Mouse (Mus musculus) erythroblast, adult 5-6 weeks (primary cell): ENCODE results near the gene Add2. TPM values are rescaled to one million over a fixed set of nuclear protein-coding genes. Genes with fewer than 3 reads are reported as not detected.
"Not testable (repeated sequence)": the region's sequence is repeated elsewhere in the genome, so short reads cannot be mapped to it uniquely, and the experiment has no call there.

Experiments used
- ATAC-seq: replicated peaks from 2 replicates; pipeline ENCODE4 v1.8.0; 2016; ENCODE audit warnings: moderate number of reproducible peaks, mild to moderate bottlenecking, moderate TSS enrichment, inconsistent platforms; ENCODE audit not compliant: poor library complexity, low FRiP score, severe bottlenecking
- total RNA-seq, 2 experiments: library from RNA; stranded (forward) in 1 of 2; stranded (reverse) in 1 of 2; fragments of 150-400 nt in 1 of 2; fragments of 200-764, 138-1000 nt in 1 of 2; gene quantifications; 2 replicates each; pipeline versions ENCODE4 v1.2.3 to v1.2.4; 2015 to 2017; ENCODE audit warnings: low replicate concordance in 2 of 2

Gene Add2
- total RNA-seq (2015; ENCODE audit: low replicate concordance) (126 and 151 TPM in 2 replicates), total RNA-seq (2017; ENCODE audit: low replicate concordance) (256 and 310 TPM in 2 replicates)

DNA sequence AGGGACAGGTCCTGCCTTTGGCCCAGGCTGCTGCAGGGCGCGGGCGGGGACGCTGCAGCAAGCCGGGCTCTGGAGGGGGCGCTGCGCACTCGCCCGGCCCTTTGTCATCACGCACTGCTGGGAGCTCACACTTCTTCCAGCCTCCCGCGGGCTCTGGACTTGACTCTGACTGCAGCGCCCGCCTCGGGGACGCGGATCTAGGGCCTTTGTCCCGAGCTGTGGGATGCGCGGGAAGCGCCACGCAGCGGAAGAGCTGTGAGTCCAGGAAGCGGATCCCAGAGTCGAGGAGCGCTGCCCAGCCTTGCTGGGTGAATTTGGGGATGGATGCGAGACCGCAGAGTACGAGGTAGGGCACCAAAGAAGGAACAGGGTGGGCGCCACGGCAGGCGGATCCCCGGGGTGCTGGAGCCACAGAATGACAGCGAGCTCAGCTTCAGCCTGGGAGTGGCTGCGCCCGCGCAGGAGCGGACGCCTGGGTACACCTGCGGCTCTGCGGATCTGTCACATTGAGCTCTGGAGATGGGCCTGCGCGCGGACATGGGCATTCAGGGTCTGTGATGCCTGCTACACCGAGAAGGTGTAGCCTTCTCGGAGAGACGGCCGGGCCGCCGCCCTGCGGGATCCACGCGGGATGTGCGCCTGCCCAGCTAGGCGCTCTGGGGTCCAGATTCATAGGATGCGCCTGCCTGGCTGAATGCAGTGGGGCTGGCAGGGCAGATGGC lies at the start of gene Add2:
Gene Add2, plus strand, starts transcription at position 81 of the 722 bp plus-strand sequence.
- ATAC-seq: no peak

DNA sequence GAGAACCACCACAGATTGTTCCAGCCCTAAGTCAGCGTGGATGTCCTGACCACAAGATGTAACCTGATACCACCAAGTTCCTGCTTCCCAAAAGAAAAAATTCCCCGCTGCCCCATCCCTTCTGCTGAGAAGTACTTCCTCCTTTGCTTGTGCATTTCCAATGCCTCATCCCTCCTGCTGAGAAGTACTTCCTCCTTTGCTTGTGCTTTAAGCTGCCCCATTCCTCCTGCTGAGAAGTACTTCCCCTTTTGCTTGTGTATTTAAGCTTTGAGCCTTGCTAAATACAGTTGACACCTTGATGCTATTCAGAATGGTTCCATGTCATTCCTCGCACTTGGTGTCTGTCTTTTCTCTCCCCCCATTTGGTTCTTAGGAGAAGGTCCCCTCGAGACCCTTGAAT lies 49.7 kb upstream of the Add2 start:
- ATAC-seq: not testable (repeated sequence)

DNA sequence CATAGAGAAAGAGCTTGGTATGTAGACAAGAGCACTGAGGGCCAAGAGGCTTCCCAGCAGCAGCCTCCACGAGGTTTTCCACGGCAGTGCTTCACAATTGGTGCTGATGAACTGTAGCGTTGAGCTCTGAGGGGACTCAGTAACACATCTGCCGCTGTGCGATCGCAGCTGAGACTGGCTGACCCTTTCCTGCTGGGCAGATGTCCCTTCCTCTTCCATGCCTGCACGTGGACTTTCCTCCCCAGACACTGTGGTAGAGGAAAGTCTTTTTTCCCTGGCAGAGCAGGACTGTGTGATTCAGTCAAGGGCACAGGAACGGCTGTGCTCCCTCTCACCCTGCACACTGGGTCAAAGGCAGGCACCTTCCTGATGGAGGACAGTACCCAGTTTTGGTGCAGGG lies 44.1 kb upstream of the Add2 start:
- no peak for ATAC-seq

DNA sequence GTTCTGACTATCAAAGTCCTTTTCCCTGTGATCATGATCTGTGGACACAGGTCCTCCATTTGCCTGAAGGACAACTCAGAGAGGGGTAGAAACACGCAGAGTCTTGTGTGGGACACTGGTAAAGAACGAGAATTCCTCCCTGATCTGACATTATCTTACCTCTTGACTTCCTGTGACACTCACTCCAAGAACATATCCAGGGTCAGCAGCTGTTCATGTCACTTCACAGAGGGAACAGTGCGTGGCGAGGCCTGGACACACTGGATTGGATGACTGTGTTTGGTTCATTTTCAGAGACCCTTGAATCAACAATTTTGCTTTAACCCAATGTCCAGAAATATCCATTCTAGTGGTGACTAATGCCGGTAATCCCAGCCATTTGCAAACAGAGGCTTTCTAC lies 38.9 kb upstream of the Add2 start:
- not testable (repeated sequence) for ATAC-seq

DNA sequence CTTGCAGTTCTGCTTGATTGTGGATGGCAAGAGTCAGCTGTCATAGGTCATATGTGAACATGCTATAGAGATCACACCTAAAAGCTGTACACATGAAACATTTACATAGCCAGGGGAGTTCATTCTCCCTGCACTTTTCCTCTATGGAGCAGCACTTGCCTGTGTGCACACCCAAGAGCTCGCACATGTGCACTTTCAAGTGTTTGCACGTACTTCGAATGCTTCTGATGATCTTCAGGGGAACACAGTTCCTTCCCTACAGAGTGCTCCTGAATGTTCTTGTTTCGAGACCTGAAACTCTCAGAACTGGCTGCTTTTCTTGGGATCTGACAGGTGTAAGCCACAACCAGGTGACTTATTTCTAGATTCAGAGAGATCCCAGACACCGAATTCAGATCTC lies 37.7 kb upstream of the Add2 start:
- not testable (repeated sequence) for ATAC-seq

DNA sequence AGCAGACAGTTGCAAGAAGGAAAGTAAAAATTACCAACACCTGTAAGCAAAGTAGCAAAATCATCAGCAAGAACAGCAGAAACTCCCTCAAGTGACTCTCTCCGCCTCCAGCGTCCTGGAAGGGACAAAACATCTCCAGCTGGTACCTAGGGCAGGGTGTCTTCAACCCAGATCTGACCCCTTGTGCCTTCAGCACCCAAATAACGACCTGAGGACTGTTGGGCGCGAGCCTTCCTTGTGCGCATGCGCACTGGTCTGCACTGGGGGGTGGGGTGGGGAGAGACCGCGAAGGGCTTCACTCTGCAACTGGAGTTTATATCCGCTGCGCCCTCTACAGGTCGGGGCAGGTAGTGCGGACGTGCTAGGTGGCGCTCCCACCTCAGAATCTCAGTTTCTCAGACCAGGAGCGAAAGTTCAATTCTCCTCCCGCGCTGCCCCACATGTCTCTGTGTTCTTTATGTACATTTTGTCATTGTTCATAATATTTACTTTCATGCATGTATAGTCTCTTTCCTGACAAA lies 25.0 kb upstream of the Add2 start:
- peak; percentile 51; the same call in 1 of the 2 replicates for ATAC-seq

DNA sequence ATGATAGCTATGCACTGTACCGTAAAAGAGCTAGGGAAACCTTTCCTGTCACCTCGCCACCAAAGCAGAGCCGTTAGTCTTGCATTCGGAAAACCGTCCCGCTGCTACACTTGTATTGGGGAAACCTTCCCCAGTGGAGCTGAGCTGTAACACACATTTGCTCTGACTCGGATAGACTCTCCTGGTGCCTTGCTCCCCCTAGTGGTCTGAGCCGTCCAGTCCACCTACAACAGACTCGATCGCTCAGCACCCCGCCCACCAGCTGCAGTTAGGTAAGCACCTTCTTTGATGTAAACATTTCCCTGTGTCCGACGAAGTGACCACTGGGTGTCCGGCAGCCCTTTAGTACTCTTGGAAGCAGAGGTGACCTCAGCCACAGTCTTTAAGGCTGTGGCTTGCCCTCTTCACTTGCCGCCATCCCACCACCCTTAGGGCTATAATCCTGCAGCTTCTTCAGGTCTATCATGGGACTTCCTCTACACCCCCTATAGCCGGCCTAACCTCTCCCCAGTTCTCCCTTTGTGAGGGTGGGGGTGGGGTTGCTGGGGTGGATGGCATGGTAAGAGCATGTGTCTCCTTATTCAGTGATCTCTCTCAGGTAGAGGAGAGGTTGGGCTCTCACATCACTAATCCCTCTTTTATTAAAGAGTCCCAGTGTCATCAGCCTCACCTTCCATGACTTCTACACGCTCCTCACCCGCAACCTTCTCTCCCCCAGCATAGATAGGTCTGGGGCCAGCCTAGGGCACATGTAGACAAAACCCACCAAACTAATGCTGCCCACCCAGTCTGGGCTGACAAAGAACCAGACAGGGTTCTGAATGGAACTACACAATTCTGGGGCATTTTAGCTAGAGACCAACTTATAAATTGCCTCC lies 24.0 kb upstream of the Add2 start:
- peak; percentile 93 for ATAC-seq

DNA sequence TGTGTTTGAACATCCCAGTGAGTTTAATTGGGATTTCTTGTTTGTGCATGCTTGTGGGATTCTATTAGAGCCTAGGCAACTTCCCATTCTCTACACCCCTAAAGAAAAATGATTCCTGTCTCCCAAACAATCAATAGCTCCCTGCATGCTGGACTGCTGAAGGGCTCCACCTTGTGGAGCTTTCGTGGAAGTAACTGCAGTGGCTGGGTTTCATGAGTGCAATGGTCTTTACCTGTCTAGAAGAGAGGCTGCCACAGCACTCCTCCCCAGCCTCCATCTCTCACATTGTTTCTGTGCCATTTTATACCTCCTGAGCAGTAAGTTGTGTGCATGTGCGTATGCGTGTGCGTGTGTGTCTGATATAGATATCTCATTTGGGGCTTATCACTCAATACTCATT lies 18.5 kb upstream of the Add2 start:
- ATAC-seq: peak; percentile 59; the same call in 1 of the 2 replicates

DNA sequence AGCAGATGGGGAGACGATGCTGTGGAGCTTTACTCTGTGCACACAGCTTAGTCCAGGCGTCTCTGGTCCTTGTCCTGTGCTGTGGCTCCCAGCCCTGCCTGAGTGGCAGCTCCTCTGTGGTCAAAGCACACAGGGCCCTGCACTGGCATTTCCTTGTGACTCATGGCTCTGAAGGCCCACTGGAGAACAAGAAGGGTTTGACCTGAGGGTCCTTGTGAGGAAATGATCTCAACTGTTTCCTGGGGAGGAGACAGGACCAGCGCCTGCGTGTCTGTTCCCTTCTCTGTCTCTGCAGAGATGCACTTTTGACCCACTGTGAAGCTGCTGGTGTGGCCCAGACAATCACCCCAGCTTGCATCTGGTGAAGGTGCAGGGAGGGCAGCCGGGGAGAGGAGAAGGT lies 13.7 kb upstream of the Add2 start:
- not testable (repeated sequence) for ATAC-seq

DNA sequence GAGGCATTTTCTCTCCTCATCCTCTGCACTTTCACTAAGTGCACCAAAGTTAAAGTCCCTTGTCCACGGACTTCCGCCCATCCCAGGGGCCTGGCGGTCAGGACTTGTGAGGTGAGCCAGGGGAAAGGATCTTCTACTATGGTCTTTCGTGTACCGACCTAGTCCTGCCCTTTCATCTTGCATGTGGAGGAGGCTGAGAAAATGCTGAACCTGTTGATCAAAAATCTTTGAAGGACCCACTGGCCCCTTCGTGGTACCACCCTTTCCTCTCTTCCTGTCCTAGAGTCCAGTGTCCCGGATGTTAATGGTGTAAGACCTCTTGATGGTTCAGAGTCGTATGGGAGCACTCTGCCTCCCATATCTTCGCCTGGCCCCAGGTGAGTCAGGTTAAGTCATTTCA lies 12.6 kb upstream of the Add2 start, which contains the start of gene Figla:
Gene Figla, plus strand, starts transcription at position 301 of the 400 bp plus-strand sequence.
- no peak for ATAC-seq

DNA sequence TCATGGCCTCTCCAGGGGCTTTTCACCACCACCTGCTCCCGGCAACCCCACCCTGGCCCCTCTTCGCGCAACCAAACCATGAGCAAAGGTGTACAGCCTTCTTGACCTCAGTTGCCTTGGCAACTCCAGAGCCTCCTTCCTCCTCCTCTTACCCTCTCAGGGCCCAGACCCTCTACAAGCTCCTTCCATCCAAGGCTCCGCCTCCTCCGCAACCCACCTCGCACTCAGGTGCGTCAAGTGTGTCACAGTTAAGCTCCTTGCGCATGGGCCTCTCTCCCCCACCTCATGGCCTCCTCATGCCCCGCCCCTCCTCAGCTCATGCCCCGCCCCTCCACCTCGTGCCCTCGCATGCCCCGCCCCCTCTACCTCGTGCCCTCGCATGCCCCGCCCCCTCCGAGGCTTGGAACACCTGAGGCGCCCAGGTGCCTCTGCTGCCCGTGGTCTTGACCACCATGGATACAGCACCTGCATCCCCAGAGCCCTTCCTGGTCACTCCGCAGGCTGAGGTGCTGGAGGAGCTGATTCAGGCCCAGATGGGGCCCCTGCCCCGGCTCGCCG lies 11.6 kb upstream of the Add2 start:
- ATAC-seq: no peak

DNA sequence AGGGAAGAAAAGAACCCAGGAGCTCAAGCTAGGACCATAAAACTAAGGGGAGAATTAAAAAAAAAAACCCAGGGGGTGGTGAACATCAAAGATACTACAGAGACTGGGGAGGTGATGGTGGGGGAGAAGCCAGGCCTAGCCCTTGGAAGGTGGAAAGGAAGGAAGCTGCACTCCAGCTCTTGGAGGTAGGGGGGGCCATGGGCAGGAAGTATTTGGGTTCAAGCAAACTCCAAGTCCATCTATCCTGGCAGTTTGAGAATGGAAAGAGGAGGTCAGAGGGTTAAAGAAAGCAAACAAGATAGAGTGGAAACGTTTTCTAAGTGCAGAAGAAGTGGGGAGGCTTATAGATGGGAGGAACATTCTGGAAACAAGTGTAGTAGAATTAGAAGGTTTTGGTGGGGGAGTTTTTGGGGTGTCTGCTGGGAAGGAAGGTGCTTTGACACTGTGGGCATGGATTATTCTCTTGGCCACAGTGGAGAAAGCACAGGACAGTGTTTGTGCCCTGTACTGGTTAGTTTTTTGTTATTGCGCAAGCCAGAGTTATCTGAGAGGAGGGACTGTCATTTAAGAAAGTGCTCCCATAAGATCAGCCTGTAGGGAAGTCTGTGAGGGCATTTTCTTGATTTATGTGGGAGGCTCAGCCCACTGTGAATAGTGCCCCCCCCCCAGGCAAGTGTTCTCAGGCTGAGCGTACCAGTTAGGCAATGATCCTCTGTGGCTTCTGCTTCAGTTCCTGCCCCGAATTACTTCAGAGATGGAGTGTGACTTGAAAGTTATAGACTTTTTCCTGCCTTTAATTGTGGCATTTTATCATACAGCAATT lies 8.9 kb upstream of the Add2 start:
- ATAC-seq: no peak

DNA sequence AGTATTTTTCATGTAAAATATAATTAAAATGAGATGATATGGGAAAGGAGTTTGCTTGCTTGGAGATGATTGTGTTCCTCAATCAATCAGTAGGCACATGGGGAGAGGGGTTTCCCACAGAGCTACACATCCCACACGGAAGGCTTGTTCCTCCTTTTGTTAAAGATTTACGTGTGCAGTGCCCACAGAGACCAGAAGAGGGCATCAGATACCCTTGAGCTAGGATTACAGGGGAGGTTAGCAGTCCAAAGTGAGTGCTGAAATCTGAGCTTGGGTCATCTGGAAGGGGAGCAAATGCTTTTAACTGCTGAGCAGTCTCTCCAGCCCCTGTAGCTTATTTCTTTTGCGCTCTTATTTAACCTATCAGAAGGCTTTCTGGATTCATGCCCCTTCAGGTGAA lies 7.5 kb upstream of the Add2 start:
- ATAC-seq: peak; percentile 70

DNA sequence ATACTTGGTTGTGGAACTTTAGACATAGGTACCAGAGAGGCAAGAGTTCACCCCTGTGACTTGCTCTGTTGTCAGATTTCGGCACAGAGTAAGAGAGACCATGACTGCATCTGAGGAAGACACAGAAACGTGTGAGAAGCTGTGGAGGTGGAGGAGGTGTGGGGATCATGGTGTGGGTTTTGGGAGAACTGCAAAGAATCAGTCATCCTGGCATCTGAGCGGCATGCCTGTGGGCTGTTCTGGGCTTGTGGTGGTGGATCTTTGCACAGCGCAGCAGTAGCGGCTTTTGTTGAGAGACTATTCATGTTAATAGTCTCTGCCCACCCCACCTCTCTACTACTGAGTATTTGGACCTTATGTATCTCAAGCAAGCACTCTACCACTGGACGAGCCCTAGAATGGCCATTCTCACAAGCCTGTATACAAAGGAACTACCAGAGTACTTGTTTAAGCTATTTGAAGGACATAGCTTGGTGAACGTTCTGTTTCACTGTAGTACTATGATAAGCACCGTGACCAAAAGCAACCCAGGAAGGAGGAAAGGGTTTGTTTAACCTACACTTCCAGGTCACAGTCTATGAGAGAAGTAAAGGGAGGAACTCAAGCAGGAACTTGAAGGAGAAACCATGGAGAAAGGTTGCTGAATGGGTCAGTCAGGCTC lies 1.7 kb upstream of the Add2 start:
- ATAC-seq: no peak

DNA sequence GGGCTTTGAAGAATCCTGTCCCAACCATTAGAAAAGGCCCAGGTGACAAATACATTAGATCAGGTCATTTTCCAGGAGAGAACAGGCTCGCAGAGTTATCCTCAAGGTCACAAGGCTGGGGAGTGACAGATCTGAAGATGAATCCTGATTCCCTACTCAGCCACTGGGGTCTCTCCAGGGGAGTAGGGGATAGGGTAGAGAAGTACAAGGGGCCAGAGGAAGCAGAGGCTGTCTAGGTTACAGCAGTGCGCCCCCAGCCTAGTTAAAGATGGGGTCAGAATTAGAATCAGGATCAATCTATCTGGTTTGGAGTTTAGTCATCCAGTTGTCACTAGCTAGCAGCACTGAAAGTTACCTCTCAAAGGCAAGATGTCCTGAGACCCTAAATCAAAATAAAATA lies 331 bp upstream of the Add2 start:
- no peak for ATAC-seq

DNA sequence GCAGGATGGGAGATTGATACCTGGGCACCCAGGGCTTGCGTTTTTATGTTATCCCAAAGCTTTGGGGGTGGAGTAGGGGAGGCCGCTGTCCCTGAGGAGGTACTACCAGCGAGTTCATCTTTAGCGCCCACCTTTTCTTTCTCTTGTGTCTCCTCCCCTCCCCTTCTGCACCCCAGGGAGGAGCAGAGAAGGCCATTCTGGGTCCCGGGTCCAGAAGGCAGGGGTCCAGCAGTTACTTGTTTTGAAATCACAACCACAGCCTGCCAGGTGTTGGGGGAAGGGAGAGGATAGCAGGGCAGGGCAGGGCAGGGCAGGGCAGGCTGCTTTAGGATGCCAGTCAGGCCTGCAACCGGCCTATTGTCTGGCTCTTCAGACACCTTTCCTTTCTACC lies 837 bp downstream of the Add2 start:
- ATAC-seq: no peak

DNA sequence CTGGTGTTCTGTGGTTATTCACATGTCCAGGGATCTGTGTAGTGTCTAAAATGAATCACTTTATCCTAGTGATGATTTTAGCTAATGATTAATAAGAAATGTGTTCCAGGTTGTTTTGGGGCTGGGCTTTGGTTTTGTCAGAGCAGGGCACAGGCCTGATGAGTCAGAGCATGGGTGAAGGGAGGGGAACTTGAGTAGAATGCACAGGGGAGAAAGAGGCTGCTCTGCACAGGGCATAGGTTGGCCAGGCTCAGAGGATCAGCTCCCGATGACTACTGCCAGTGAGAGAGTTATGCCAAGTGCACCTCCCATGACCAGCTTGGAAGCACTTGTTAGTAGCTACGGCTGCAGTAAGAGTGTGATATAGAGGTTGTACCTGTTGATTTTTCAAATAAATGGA lies 3.0 kb downstream of the Add2 start:
- no peak for ATAC-seq

DNA sequence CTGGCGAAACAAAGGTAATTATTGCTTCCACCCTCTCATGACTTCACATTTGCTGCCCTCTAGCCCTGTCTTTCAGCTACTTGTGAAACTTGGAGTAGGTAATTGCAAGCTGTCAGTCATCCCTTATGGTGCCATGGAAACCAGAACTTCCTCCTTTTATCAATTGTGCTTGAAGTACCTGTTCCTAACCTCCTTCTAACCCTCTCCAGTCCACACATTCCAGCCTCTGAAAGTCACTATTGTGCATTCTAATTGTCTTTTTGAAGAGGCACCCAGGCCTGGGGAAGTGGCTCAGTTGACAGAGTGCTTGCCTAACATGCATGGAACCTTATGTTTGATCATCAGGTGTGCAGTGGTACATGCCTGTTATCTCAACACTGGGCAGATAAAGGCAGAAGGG lies 5.2 kb downstream of the Add2 start:
- ATAC-seq: no peak

DNA sequence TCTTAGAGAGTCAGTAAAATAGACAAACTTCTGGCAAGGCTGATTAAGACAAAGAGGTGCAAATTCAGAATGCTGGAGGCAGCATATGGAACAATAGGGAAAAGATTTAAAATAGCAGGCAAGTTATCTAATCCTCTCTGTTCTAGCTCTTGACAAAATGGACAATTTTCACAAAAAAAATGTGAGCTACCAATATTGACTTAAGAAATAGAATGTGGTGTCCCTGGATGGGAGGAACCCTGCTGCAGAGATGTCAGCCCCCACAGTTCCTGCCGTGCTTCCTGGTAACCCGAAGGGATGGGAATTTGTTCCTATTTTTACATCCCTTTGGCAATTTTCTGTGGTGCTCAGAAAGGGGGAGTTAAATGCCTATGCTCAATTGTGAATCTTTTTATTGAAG lies 10.4 kb downstream of the Add2 start:
- ATAC-seq: no peak
